ENCODE assay signal across 8 mouse cellular contexts in genomic region chr14:34674932-34675331, GRCm38 (mm10). TPM values are rescaled to one million over a fixed set of nuclear protein-coding genes. Genes with fewer than 3 reads are reported as not detected.
A peak's percentile ranks its signal among the peaks of the same experiment; 100 is the strongest.
DNase-seq lines count a peak whose midpoint lies in the region; ATAC-seq and TF ChIP-seq lines count a peak whose summit lies in the region.

No protein-coding gene starts in this region.

- H3K9me3 ChIP-seq in heart, embryonic 12.5 days (replicated peaks) = no peaks in the 10 kb centered on the region
- no peaks in the 10 kb centered on the region for H3K9me3 ChIP-seq in ES-Bruce4 (replicated peaks; ENCODE audit: control insufficient read depth, insufficient read depth, low read length, poor library complexity, severe bottlenecking)
- H3K9me3 ChIP-seq in forebrain, embryonic 12.5 days = no peaks in the 10 kb centered on the region
- H3K9me3 ChIP-seq in liver, embryonic 16.5 days (replicated peaks; ENCODE audit: control insufficient read depth, low read length) = no peaks in the 10 kb centered on the region

- peaks cover 12% of the 10 kb centered on the region for H3K36me3 ChIP-seq in heart, embryonic 12.5 days
- H3K36me3 ChIP-seq in ES-Bruce4 (ENCODE audit: control insufficient read depth, insufficient read depth, low read length, poor library complexity, severe bottlenecking) = peaks cover 14% of the 10 kb centered on the region
- H3K36me3 ChIP-seq in forebrain, embryonic 12.5 days (replicated peaks) = 0 out of 2 replicates have a peak, but pooled peaks cover 6% of the 10 kb centered on the region
- H3K36me3 ChIP-seq in liver, embryonic 16.5 days (ENCODE audit: control insufficient read depth, insufficient read depth) = peaks cover 9% of the 10 kb centered on the region

- no peak for DNase-seq in heart, adult 8-10 months (ENCODE audit: low spot score)
- no peak for DNase-seq in adrenal gland, postnatal 25 days
- DNase-seq in adrenal gland, postnatal 36 days = no peak
- no peak for DNase-seq in urinary bladder, postnatal 14 days (ENCODE audit: low spot score)

- TF ChIP-seq CTCF in ES-Bruce4 (IDR thresholded peaks at IDR 0.05; ENCODE audit: low read depth, low read length) = no peak

- peak overlapping the region; percentile 96 for H3K4me3 ChIP-seq in heart, embryonic 12.5 days
- H3K4me3 ChIP-seq in ES-Bruce4 (ENCODE audit: low read depth, low read length) = peak overlapping the region; percentile 98
- H3K4me3 ChIP-seq in forebrain, embryonic 12.5 days (replicated peaks) = peak overlapping the region; percentile 98
- H3K4me3 ChIP-seq in liver, embryonic 16.5 days (ENCODE audit: low read depth, low read length) = peak overlapping the region; percentile 99

- 0 out of 2 replicates have a peak, but pooled peaks cover 3% of the 10 kb centered on the region for H3K4me1 ChIP-seq in heart, embryonic 12.5 days (replicated peaks)
- peaks cover 2% of the 10 kb centered on the region for H3K4me1 ChIP-seq in ES-Bruce4 (ENCODE audit: control insufficient read depth, insufficient read depth, low read length)
- peaks cover 15% of the 10 kb centered on the region for H3K4me1 ChIP-seq in forebrain, embryonic 12.5 days
- H3K4me1 ChIP-seq in liver, embryonic 16.5 days (ENCODE audit: control insufficient read depth, low read depth, low read length) = peaks cover 16% of the 10 kb centered on the region

- no peaks in the 10 kb centered on the region for H3K27me3 ChIP-seq in heart, embryonic 12.5 days (replicated peaks)
- no peaks in the 10 kb centered on the region for H3K27me3 ChIP-seq in ES-Bruce4 (ENCODE audit: control insufficient read depth, insufficient read depth, low read length, poor library complexity, severe bottlenecking)
- H3K27me3 ChIP-seq in forebrain, embryonic 12.5 days = no peaks in the 10 kb centered on the region
- H3K27me3 ChIP-seq in liver, embryonic 16.5 days (ENCODE audit: control insufficient read depth, insufficient read depth, low read depth, low read length) = no peaks in the 10 kb centered on the region

- no peak for ATAC-seq in heart, embryonic 12.5 days (ENCODE audit: insufficient number of reproducible peaks, low FRiP score)
- no peak for ATAC-seq in forebrain, embryonic 12.5 days (ENCODE audit: low FRiP score)
- no peak for ATAC-seq in liver, embryonic 16.5 days (ENCODE audit: low read depth)

- no peak for TF ChIP-seq POLR2A in ES-Bruce4 (IDR thresholded peaks at IDR 0.05; ENCODE audit: insufficient read depth, low read length)

- 21% methylated on average over 9 of the region's 9 CpGs for WGBS in heart, embryonic 12.5 days
- 37% methylated on average over 9 of the region's 9 CpGs for WGBS in forebrain, embryonic 12.5 days
- WGBS in liver, embryonic 16.5 days (ENCODE audit: insufficient replicate concordance) = 9% methylated on average over 9 of the region's 9 CpGs

- peak overlapping the region; percentile 86 for H3K4me2 ChIP-seq in heart, embryonic 12.5 days
- peak overlapping the region; percentile 85 for H3K4me2 ChIP-seq in forebrain, embryonic 12.5 days
- peak overlapping the region; percentile 65 for H3K4me2 ChIP-seq in liver, embryonic 16.5 days (ENCODE audit: low read depth, low read length)

- peak overlapping the region; percentile 95 for H3K27ac ChIP-seq in heart, embryonic 12.5 days (ENCODE audit: poor library complexity, severe bottlenecking)
- H3K27ac ChIP-seq in ES-Bruce4 (ENCODE audit: insufficient read depth, low read length) = peak overlapping the region; percentile 20
- H3K27ac ChIP-seq in forebrain, embryonic 12.5 days = no peak overlapping the region
- peak overlapping the region; percentile 97 for H3K27ac ChIP-seq in liver, embryonic 16.5 days (ENCODE audit: low read length)

- peak overlapping the region; percentile 99 for H3K9ac ChIP-seq in heart, embryonic 12.5 days
- peak overlapping the region; percentile 99 for H3K9ac ChIP-seq in ES-Bruce4 (ENCODE audit: low read depth, poor library complexity, severe bottlenecking)
- peak overlapping the region; percentile 93 for H3K9ac ChIP-seq in forebrain, embryonic 12.5 days
- H3K9ac ChIP-seq in liver, embryonic 16.5 days (ENCODE audit: low read depth, low read length) = peak overlapping the region; percentile 100

- no peak for TF ChIP-seq EP300 in ES-Bruce4 (IDR thresholded peaks at IDR 0.05; ENCODE audit: insufficient read depth, low read depth, low read length)

RNA-seq across cellular contexts. Expression of gene Wapl, which starts 1.2 kb away (rescaled TPM):
- polyA plus RNA-seq in heart, embryonic 12.5 days (2016; fragmentation: Nextera tagmentation; extraction: Ambion mirVana) = 24.0 and 25.1 TPM in 2 replicates
- 10 to 100 TPM; 36.1 to 39.1 (median 37.7) TPM for total RNA-seq in heart, adult 8-10 months (2022)
- polyA plus RNA-seq in ES-Bruce4 (2011; ENCODE audit: insufficient read depth, insufficient read length, low read depth, missing spikeins) = 205 and 231 TPM in 2 replicates
- polyA plus RNA-seq in forebrain, embryonic 12.5 days (2016; fragmentation: Nextera tagmentation; extraction: Ambion mirVana) = 37.6 and 38.3 TPM in 2 replicates
- polyA plus RNA-seq in liver, embryonic 16.5 days (2015; fragmentation: Nextera tagmentation; extraction: Ambion mirVana) = 18.0 and 20.1 TPM in 2 replicates
- total RNA-seq in adrenal gland, postnatal 25 days (2021) = 90.8 and 92.9 TPM in 2 replicates
- total RNA-seq in adrenal gland, postnatal 36 days (2021) = 10 to 100 TPM; 81.7 to 88.7 TPM
